Mouse (Mus musculus) embryonic stem cell, embryonic (primary cell): ENCODE data around the gene Gpr62.

ENCODE experiments used
- CTCF ChIA-PET, 4 experiments: fragments of 300-600 bp in 2 of 4; fragments of 350-600 bp in 2 of 4; sonication (Branson Sonifier 250); formaldehyde crosslinking; loops; one replicate each; lab custom pipeline; 2022; ENCODE audit warnings: inconsistent platforms in 2 of 4; lab: Charles Lee
- POLR2A ChIA-PET, 4 experiments: fragments of 300-600 bp in 2 of 4; fragments of 350-600 bp in 2 of 4; sonication (Branson Sonifier 250); formaldehyde crosslinking; loops; one replicate each; lab custom pipeline; 2022; ENCODE audit warnings: antibody characterized with exemption in 4 of 4, inconsistent platforms in 1 of 4; lab: Charles Lee

Gpr62 gene

GRCm38 (mm10) chr9:106442680-106443079, 23.1 kb downstream of the Gpr62 start:
- CTCF ChIA-PET, result interaction anchor here in 3 of 4 experiments (0.7 to 1.9 kb wide), 4 partner anchors 21 to 34 kb away, joined by 3 to 5 read pairs (median 4); partner anchors contain the start of gene Parp3 (in 1 of the 3)
- POLR2A ChIA-PET, result interaction anchor here in 3 of 4 experiments (0.6 to 16.1 kb wide), 7 partner anchors 8 to 29 kb away, joined by 3 to 196 read pairs (median 4); partner anchors contain the start of gene Rpl29 (in 2 of the 3)

- CTCF ChIA-PET, result interaction anchor here in 2 of 4 experiments (0.6 to 1.5 kb wide), 3 partner anchors 14 to 207 kb away, joined by 3 to 4 read pairs (median 4); partner anchors contain the start of gene Parp3 (in 1 of the 2)
Measured at GRCm38 (mm10) chr9:106436566-106436965, 29.2 kb downstream of the Gpr62 start.

GRCm38 (mm10) chr9:106433389-106433788, 32.3 kb downstream of the Gpr62 start:
- ChIA-PET CTCF (interaction anchor here in 2 of 4 experiments (1.4 to 2.5 kb wide), 4 partner anchors 12 to 43 kb away, joined by 4 to 13 read pairs (median 8); partner anchors contain the start of genes Parp3 (in 2 of the 2) and Rrp9 (in 1 of the 2)), POLR2A (interaction anchor here (0.5 to 14.6 kb wide), 42 partner anchors 8 to 941 kb away, joined by 3 to 505 read pairs (median 5); partner anchors contain the start of genes Parp3 (in 4 of the 4), Pcbp4 (in 3 of the 4), Rrp9 (in 3 of the 4) and Abhd14a (in 2 of the 4))

More at GRCm38 (mm10) chr9:106436566-106436965, 29.2 kb downstream of the Gpr62 start:
- POLR2A ChIA-PET, result interaction anchor here in 3 of 4 experiments (0.6 to 14.6 kb wide), 14 partner anchors 11 to 265 kb away, joined by 3 to 505 read pairs (median 4); partner anchors contain the start of genes Abhd14a (in 2 of the 3), Abhd14b (in 2 of the 3), Parp3 (in 2 of the 3) and Pcbp4 (in 2 of the 3)

GRCm38 (mm10) chr9:106430015-106430264, 35.8 kb downstream of the Gpr62 start:
- CTCF ChIA-PET, result interaction anchor here (0.6 to 3.7 kb wide), 9 partner anchors 8 to 317 kb away, joined by 3 to 35 read pairs (median 3); partner anchors contain the start of genes Parp3 (in 2 of the 4), Abhd14a (in 1 of the 4), Abhd14b (in 1 of the 4) and Acy1 (in 1 of the 4)
- POLR2A ChIA-PET, result interaction anchor here (0.6 to 14.6 kb wide), 86 partner anchors 8 to 644 kb away, joined by 3 to 505 read pairs (median 5); partner anchors contain the start of genes Parp3 (in 4 of the 4), Abhd14a (in 3 of the 4), Abhd14b (in 3 of the 4) and Acy1 (in 3 of the 4)

GRCm38 (mm10) chr9:106429221-106430014, 36.3 kb downstream of the Gpr62 start, which contains the start of gene Rpl29:
Gene Rpl29, plus strand, starts transcription at chr9:106429454.
- ChIA-PET POLR2A (interaction anchor here (0.6 to 14.6 kb wide), 121 partner anchors 8 to 643 kb away, joined by 3 to 505 read pairs (median 4); partner anchors contain the start of genes Parp3 (in 4 of the 4), Abhd14a (in 3 of the 4), Abhd14b (in 3 of the 4) and Acy1 (in 3 of the 4)), CTCF (interaction anchor here (0.6 to 3.7 kb wide), 16 partner anchors 9 to 317 kb away, joined by 3 to 35 read pairs (median 3); partner anchors contain the start of genes Parp3 (in 4 of the 4), Rrp9 (in 2 of the 4), Abhd14a (in 1 of the 4) and Abhd14b (in 1 of the 4))

- ChIA-PET POLR2A (interaction anchor here (0.6 to 14.6 kb wide), 93 partner anchors 7 to 394 kb away, joined by 3 to 505 read pairs (median 5); partner anchors contain the start of genes Acy1 (in 3 of the 4), Parp3 (in 3 of the 4), Pcbp4 (in 3 of the 4) and Poc1a (in 3 of the 4)), CTCF (interaction anchor here (0.7 to 3.7 kb wide), 16 partner anchors 10 to 348 kb away, joined by 3 to 35 read pairs (median 3); partner anchors contain the start of genes Parp3 (in 4 of the 4), Rrp9 (in 2 of the 4), Abhd14a (in 1 of the 4) and Abhd14b (in 1 of the 4))
Measured at GRCm38 (mm10) chr9:106428719-106429220, 37.0 kb downstream of the Gpr62 start.

GRCm38 (mm10) chr9:106421865-106422160, 43.9 kb downstream of the Gpr62 start:
- ChIA-PET CTCF (interaction anchor here (0.5 to 3.0 kb wide), 134 partner anchors 8 to 955 kb away, joined by 3 to 56 read pairs (median 5); partner anchors contain the start of genes Parp3 (in 4 of the 4), Acy1 (in 2 of the 4), Dusp7 (in 2 of the 4) and Poc1a (in 2 of the 4)), POLR2A (interaction anchor here (0.7 to 3.5 kb wide), 41 partner anchors 8 to 263 kb away, joined by 3 to 50 read pairs (median 3); partner anchors contain the start of genes Parp3 (in 3 of the 4), Acy1 (in 2 of the 4), Rpl29 (in 2 of the 4) and Alas1 (in 1 of the 4))

- POLR2A ChIA-PET, result interaction anchor here (0.6 to 3.5 kb wide), 45 partner anchors 8 to 263 kb away, joined by 3 to 50 read pairs (median 3); partner anchors contain the start of genes Acy1 (in 3 of the 4), Rpl29 (in 3 of the 4), Parp3 (in 2 of the 4) and Alas1 (in 1 of the 4)
- CTCF ChIA-PET, result interaction anchor here (0.5 to 3.0 kb wide), 129 partner anchors 7 to 841 kb away, joined by 3 to 56 read pairs (median 5); partner anchors contain the start of genes Parp3 (in 4 of the 4), Poc1a (in 2 of the 4), Rrp9 (in 2 of the 4) and Abhd14a (in 1 of the 4)
Measured at GRCm38 (mm10) chr9:106421033-106421864, 44.5 kb downstream of the Gpr62 start.

- ChIA-PET CTCF (interaction anchor here (0.6 to 3.0 kb wide), 34 partner anchors 12 to 841 kb away, joined by 3 to 56 read pairs (median 6); partner anchors contain the start of genes Parp3 (in 3 of the 4), Rrp9 (in 2 of the 4), Pcbp4 (in 1 of the 4) and Twf2 (in 1 of the 4)), POLR2A (interaction anchor here (0.7 to 3.5 kb wide), 16 partner anchors 8 to 248 kb away, joined by 3 to 50 read pairs (median 4); partner anchors contain the start of genes Acy1 (in 2 of the 4), Parp3 (in 2 of the 4), Rpl29 (in 2 of the 4) and Pcbp4 (in 1 of the 4))
Measured at GRCm38 (mm10) chr9:106420608-106421007, 45.1 kb downstream of the Gpr62 start.

- CTCF ChIA-PET, result interaction anchor here (0.6 to 2.7 kb wide), 19 partner anchors 11 to 250 kb away, joined by 3 to 9 read pairs (median 4); partner anchors contain the start of genes Parp3 (in 2 of the 4), Abhd14a (in 1 of the 4), Rpl29 (in 1 of the 4) and Rrp9 (in 1 of the 4)
- POLR2A ChIA-PET, result interaction anchor here (0.6 to 3.9 kb wide), 11 partner anchors 10 to 251 kb away, joined by 3 to 18 read pairs (median 4); partner anchors contain the start of genes Rpl29 (in 2 of the 4), Acy1 (in 1 of the 4), Alas1 (in 1 of the 4) and Dusp7 (in 1 of the 4)
Measured at GRCm38 (mm10) chr9:106417841-106418625, 47.7 kb downstream of the Gpr62 start.

- POLR2A ChIA-PET, result interaction anchor here in 3 of 4 experiments (1.0 to 3.9 kb wide), 3 partner anchors 10 to 48 kb away, joined by 3 to 18 read pairs (median 3); partner anchors contain the start of genes Dusp7 (in 1 of the 3) and Rpl29 (in 1 of the 3)
- CTCF ChIA-PET, result interaction anchor here in 2 of 4 experiments (1.7 to 2.7 kb wide), 4 partner anchors 10 to 205 kb away, joined by 3 to 8 read pairs (median 7); no protein-coding TSS in a partner anchor
Measured at GRCm38 (mm10) chr9:106416826-106417225, 48.9 kb downstream of the Gpr62 start.
